Mouse (Mus musculus): ENCODE data around the gene Spdye4a. TPM values are rescaled to one million over a fixed set of nuclear protein-coding genes. Genes with fewer than 3 reads are reported as not detected.

Spdye4a gene
- polyA plus RNA-seq, 1 experiment from 2014 or later: not detected

- 84% methylated on average over 8 of the region's 8 CpGs for WGBS
- H3K9me3 ChIP-seq: no peaks in the 10 kb centered on the region
- ATAC-seq (ENCODE audit: borderline replicate concordance, extremely low read depth, low FRiP score, low TSS enrichment): no peak
- peaks cover 14% of the 10 kb centered on the region; the same call in 1 of the 2 replicates for H3K36me3 ChIP-seq
- no peak overlapping the region for H3K9ac ChIP-seq
- peaks cover 20% of the 10 kb centered on the region for H3K27me3 ChIP-seq
- no peak overlapping the region for H3K4me2 ChIP-seq
- H3K27ac ChIP-seq: no peak overlapping the region
- no peak overlapping the region for H3K4me3 ChIP-seq
- H3K4me1 ChIP-seq: no peaks in the 10 kb centered on the region
These were observed 34.9 kb upstream of the Spdye4a start for GRCm38 (mm10) chr5:143261636-143262035.

GRCm38 (mm10) chr5:143255802-143256201 lies 29.1 kb upstream of the Spdye4a start:
- Histone ChIP-seq H3K4me2 (no peak overlapping the region), H3K9ac (no peak overlapping the region), H3K27me3 (peaks cover 79% of the 10 kb centered on the region), H3K36me3 (peaks cover 5% of the 10 kb centered on the region; the same call in 1 of the 2 replicates), H3K4me3 (no peak overlapping the region), H3K4me1 (peaks cover 22% of the 10 kb centered on the region), H3K27ac (no peak overlapping the region), H3K9me3 (no peaks in the 10 kb centered on the region)
- WGBS: 86% methylated on average over 5 of the region's 5 CpGs
- ATAC-seq (ENCODE audit: borderline replicate concordance, extremely low read depth, low FRiP score, low TSS enrichment): no peak

- WGBS: 24% methylated on average over 24 of the region's 24 CpGs
- no peak for ATAC-seq (ENCODE audit: borderline replicate concordance, extremely low read depth, low FRiP score, low TSS enrichment)
- Histone ChIP-seq H3K9me3 (no peaks in the 10 kb centered on the region), H3K4me3 (peak overlapping the region; percentile 37; the same call in 1 of the 2 replicates), H3K4me1 (peaks cover 22% of the 10 kb centered on the region), H3K4me2 (peak overlapping the region; percentile 77; the same call in 1 of the 2 replicates), H3K36me3 (peaks cover 5% of the 10 kb centered on the region; the same call in 1 of the 2 replicates), H3K9ac (no peak overlapping the region), H3K27ac (no peak overlapping the region), H3K27me3 (peaks cover 80% of the 10 kb centered on the region)
These were observed 28.4 kb upstream of the Spdye4a start for GRCm38 (mm10) chr5:143255131-143255519.

- no peak overlapping the region for H3K9ac ChIP-seq
- peaks cover 5% of the 10 kb centered on the region; the same call in 1 of the 2 replicates for H3K36me3 ChIP-seq
- H3K27me3 ChIP-seq: peaks cover 80% of the 10 kb centered on the region
- no peak overlapping the region for H3K27ac ChIP-seq
- no peak for ATAC-seq (ENCODE audit: borderline replicate concordance, extremely low read depth, low FRiP score, low TSS enrichment)
- peak overlapping the region; percentile 37 for H3K4me3 ChIP-seq
- no peaks in the 10 kb centered on the region for H3K9me3 ChIP-seq
- 18% methylated on average over 66 of the region's 66 CpGs for WGBS
- H3K4me1 ChIP-seq: peaks cover 22% of the 10 kb centered on the region
- H3K4me2 ChIP-seq: peak overlapping the region; percentile 77
These were observed 27.9 kb upstream of the Spdye4a start for GRCm38 (mm10) chr5:143254487-143255130.

GRCm38 (mm10) chr5:143253881-143254486 lies 27.3 kb upstream of the Spdye4a start:
- Histone ChIP-seq H3K27ac (no peak overlapping the region), H3K4me3 (peak overlapping the region; percentile 37), H3K27me3 (peaks cover 80% of the 10 kb centered on the region), H3K4me2 (peak overlapping the region; percentile 77), H3K9me3 (no peaks in the 10 kb centered on the region), H3K36me3 (peaks cover 6% of the 10 kb centered on the region; the same call in 1 of the 2 replicates), H3K4me1 (peaks cover 22% of the 10 kb centered on the region), H3K9ac (no peak overlapping the region)
- WGBS: 6% methylated on average over 73 of the region's 81 CpGs
- ATAC-seq (ENCODE audit: borderline replicate concordance, extremely low read depth, low FRiP score, low TSS enrichment): no peak

- peaks cover 77% of the 10 kb centered on the region for H3K27me3 ChIP-seq
- no peak; the same call in 1 of the 2 replicates for ATAC-seq (ENCODE audit: borderline replicate concordance, extremely low read depth, low FRiP score, low TSS enrichment)
- peak overlapping the region; percentile 37 for H3K4me3 ChIP-seq
- H3K36me3 ChIP-seq: peaks cover 12% of the 10 kb centered on the region; the same call in 1 of the 2 replicates
- H3K27ac ChIP-seq: no peak overlapping the region
- H3K4me2 ChIP-seq: peak overlapping the region; percentile 77
- H3K9ac ChIP-seq: no peak overlapping the region
- no peaks in the 10 kb centered on the region for H3K9me3 ChIP-seq
- H3K4me1 ChIP-seq: peaks cover 22% of the 10 kb centered on the region
- WGBS: 2% methylated on average over 103 of the region's 103 CpGs
These were observed 26.6 kb upstream of the Spdye4a start for GRCm38 (mm10) chr5:143253186-143253880.

- ATAC-seq (ENCODE audit: borderline replicate concordance, extremely low read depth, low FRiP score, low TSS enrichment): no peak; the same call in 1 of the 2 replicates
- Histone ChIP-seq H3K9ac (no peak overlapping the region), H3K4me2 (peak overlapping the region; percentile 77), H3K27me3 (peaks cover 71% of the 10 kb centered on the region), H3K36me3 (peaks cover 16% of the 10 kb centered on the region; the same call in 1 of the 2 replicates), H3K4me3 (peak overlapping the region; percentile 37), H3K9me3 (no peaks in the 10 kb centered on the region), H3K4me1 (peaks cover 22% of the 10 kb centered on the region), H3K27ac (no peak overlapping the region)
- 42% methylated on average over 18 of the region's 18 CpGs for WGBS
These were observed 26.1 kb upstream of the Spdye4a start for GRCm38 (mm10) chr5:143252791-143253185.

GRCm38 (mm10) chr5:143252039-143252438 lies 25.3 kb upstream of the Spdye4a start:
- peaks cover 22% of the 10 kb centered on the region for H3K4me1 ChIP-seq
- 65% methylated on average over 6 of the region's 6 CpGs for WGBS
- peaks cover 64% of the 10 kb centered on the region for H3K27me3 ChIP-seq
- H3K4me3 ChIP-seq: no peak overlapping the region
- H3K36me3 ChIP-seq: peaks cover 22% of the 10 kb centered on the region
- no peak overlapping the region for H3K4me2 ChIP-seq
- ATAC-seq (ENCODE audit: borderline replicate concordance, extremely low read depth, low FRiP score, low TSS enrichment): no peak
- H3K9ac ChIP-seq: no peak overlapping the region
- no peaks in the 10 kb centered on the region for H3K9me3 ChIP-seq
- no peak overlapping the region for H3K27ac ChIP-seq

GRCm38 (mm10) chr5:143244926-143245325 lies 18.2 kb upstream of the Spdye4a start:
- H3K36me3 ChIP-seq: peaks cover 89% of the 10 kb centered on the region
- WGBS: 96% methylated on average over 26 of the region's 26 CpGs
- no peak overlapping the region for H3K9ac ChIP-seq
- H3K4me2 ChIP-seq: no peak overlapping the region
- no peaks in the 10 kb centered on the region for H3K27me3 ChIP-seq
- no peak overlapping the region for H3K4me3 ChIP-seq
- no peak overlapping the region for H3K27ac ChIP-seq
- no peak for ATAC-seq (ENCODE audit: borderline replicate concordance, extremely low read depth, low FRiP score, low TSS enrichment)
- no peaks in the 10 kb centered on the region for H3K4me1 ChIP-seq
- H3K9me3 ChIP-seq: no peaks in the 10 kb centered on the region

- Histone ChIP-seq H3K27me3 (no peaks in the 10 kb centered on the region), H3K9me3 (no peaks in the 10 kb centered on the region), H3K4me3 (peak overlapping the region; percentile 63), H3K9ac (peak overlapping the region; percentile 73), H3K4me1 (peaks cover 11% of the 10 kb centered on the region), H3K4me2 (peak overlapping the region; percentile 73), H3K27ac (no peak overlapping the region), H3K36me3 (peaks cover 37% of the 10 kb centered on the region)
- no peak for ATAC-seq (ENCODE audit: borderline replicate concordance, extremely low read depth, low FRiP score, low TSS enrichment)
- WGBS: 28% methylated on average over 9 of the region's 9 CpGs
These were observed 9.3 kb upstream of the Spdye4a start for GRCm38 (mm10) chr5:143236036-143236435.

GRCm38 (mm10) chr5:143235028-143235693 lies 8.5 kb upstream of the Spdye4a start, which contains the start of gene Zfp12:
Gene Zfp12, plus strand, starts transcription at chr5:143235163.
- H3K4me1 ChIP-seq: peaks cover 11% of the 10 kb centered on the region
- no peaks in the 10 kb centered on the region for H3K27me3 ChIP-seq
- ATAC-seq (ENCODE audit: borderline replicate concordance, extremely low read depth, low FRiP score, low TSS enrichment): peak; percentile 98
- peaks cover 28% of the 10 kb centered on the region for H3K36me3 ChIP-seq
- peak within 1 kb of the TSS; percentile 63 for H3K4me3 ChIP-seq
- peak within 1 kb of the TSS; percentile 73 for H3K9ac ChIP-seq
- peak within 1 kb of the TSS; percentile 96 for H3K27ac ChIP-seq
- H3K9me3 ChIP-seq: no peaks in the 10 kb centered on the region
- WGBS: under 1% methylated on average over 58 of the region's 58 CpGs
- peak within 1 kb of the TSS; percentile 73 for H3K4me2 ChIP-seq

Data from lung, embryonic 15.5 days (tissue).